Mouse (Mus musculus) heart, postnatal 10 days (tissue): ENCODE data around the gene Cyp2f2. TPM values are rescaled to one million over a fixed set of nuclear protein-coding genes. Genes with fewer than 3 reads are reported as not detected.

ENCODE experiments used
- DNase-seq, 2 experiments: peaks; one replicate each; pipeline ENCODE4 v3.0.0; 2021
- intact Hi-C: fragments of 180-260 bp; cut with DNase I; formaldehyde crosslinking; loops from one replicate; pipeline ENCODE4 v1.15.1; 2025
- total RNA-seq, 2 experiments: library from RNA; stranded (reverse); gene quantifications; 2 replicates each; pipeline ENCODE4 v1.2.3; 2021

The Cyp2f2 gene
- 1 to 10 TPM in 1 of 2 experiments, not detected in 1; 2.5 TPM for total RNA-seq

DNA sequence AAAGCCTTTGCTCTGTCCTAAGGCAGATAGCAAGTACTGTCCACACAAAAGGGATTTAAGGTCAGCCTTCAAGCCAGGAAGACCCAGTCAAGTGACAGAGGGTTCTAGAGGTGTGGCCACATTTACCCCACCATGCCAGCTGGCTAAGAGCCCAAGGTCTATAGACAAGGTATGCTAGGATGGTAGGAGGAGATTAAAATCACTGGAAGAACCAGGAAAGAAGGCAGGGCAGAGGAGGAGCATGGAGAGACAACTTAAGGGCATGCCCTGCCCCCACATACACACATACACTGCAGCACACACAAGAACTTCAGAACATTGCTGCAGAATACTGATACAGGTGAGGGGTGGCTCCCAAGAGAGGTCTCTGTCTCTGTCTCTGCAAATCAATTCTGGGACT is at the start of gene Cyp2f2:
Gene Cyp2f2 (plus strand): TSS at position 234 of the 400 bp plus-strand sequence.
- intact Hi-C loops = loop anchor here (5.0 to 10.0 kb wide), 2 partner anchors 362 to 1265 kb away; partner anchors contain the start of gene Cyp2b19
- no peak for DNase-seq

DNA sequence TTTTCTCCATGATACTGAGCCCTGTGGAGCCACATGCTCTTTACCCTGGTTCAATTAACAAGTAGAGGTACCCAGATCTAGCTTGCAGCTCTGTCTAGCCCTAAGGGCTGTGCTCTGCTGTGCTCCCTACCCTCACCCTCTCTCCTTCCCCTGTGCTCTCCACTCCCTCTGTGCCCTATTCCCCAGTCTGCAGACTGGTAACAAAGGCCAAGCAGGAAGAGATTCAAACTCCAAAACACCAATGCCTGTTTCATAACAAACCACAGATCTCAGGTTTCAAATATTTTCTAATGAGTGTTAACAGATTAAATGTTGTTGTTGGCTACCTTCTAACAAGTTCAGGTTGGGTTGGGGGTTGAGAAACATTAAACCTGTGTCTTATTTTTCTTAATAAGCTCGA is 41.1 kb upstream of the Cyp2f2 start:
- intact Hi-C loops = no loop called here
- DNase-seq = no peak

DNA sequence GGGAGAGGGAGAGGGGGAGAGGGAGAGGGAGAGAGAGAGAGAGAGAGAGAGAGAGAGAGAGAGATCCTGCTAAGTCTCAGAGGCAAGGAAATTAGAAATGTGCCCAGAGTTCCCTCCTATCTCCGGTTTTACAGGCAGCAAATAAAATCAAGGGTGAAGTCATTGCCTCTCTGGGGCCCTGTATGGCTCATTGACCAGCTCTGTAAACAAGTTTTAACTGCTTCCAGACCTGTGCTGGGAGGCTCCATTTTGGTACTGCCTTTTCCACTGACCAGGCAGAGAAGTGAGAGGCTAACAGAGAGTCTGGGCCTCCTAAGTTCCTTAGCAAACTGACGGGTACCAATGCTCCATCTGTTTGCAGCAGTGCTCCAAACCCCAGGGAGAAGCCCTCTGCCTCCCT is 38.1 kb upstream of the Cyp2f2 start:
- intact Hi-C loops = no loop called here
- no peak for DNase-seq

DNA sequence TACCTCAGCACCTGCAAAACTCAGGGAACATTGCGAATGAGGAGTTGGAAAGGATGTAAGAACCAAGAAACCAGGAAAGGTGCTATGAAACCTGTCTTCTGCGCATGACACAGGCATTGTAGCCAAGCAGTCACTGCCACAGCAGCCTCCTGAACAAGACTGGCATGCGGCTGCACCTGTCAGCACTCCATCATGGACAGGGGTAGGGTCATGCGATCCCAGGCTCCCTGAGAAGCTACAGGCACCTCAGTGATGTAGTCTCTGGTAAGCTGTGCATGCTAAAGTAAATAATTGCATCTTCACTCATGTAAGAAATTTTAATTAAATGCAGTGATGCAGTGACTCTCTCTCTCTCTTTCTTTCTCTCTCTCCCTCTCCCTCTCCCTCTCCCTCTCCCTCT is 28.7 kb upstream of the Cyp2f2 start:
- intact Hi-C loops = no loop called here

DNA sequence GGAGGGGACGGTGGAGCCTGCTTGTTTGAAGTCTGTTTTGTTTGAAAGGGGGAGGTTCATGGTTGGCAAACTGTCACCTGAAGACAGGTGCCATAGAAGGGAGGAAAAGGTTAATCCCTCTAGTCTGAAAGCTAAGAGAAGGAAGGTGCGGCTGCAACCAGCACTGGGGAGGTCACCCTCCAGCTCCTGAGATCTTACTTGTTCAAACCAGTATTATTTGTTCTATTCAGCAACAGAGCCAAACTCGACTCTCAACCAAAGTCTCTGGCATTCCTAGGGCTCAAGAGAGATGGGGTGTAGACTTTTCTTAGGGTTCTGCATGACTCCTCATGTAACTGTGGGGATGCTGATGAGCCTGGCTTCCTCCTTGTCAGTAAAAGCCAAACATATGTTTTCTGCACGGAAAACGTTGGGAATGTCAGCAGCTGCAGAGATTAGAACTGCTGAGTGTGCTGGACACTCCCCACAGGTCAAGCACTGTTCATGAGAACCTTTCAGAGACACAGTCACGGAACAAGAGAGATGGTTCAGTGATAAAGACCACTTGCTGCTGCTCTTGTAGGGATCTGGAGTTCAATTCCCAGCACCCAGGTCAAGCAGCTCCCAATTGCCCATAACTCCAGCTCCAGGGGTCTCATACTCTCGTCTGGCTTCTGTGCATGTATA is 27.5 kb upstream of the Cyp2f2 start:
- no peak for DNase-seq

More for the DNA sequence above, 28.7 kb upstream of the Cyp2f2 start:
- DNase-seq = no peak

DNA sequence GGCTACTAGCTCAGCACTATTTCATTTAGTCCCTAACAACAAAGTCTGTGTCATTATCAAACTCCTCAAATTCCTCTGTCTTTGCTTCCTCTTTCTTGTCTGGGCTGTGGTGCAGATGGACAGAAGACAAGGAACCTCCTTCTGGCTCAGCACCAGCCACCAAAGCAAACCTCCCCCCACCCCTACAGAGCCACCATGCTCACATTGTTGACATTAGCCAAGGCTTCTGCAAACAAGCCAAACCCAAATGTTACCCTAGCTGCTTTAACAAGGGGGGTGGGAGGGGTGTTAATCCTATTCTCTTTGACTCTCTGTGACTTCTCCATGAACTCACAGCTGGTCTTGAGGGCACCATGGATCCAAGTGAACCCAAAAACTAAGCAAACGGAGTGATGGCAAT is 26.8 kb upstream of the Cyp2f2 start:
- intact Hi-C loops = no loop called here
- no peak for DNase-seq

More for the DNA sequence above, 27.5 kb upstream of the Cyp2f2 start:
- intact Hi-C loops = no loop called here

DNA sequence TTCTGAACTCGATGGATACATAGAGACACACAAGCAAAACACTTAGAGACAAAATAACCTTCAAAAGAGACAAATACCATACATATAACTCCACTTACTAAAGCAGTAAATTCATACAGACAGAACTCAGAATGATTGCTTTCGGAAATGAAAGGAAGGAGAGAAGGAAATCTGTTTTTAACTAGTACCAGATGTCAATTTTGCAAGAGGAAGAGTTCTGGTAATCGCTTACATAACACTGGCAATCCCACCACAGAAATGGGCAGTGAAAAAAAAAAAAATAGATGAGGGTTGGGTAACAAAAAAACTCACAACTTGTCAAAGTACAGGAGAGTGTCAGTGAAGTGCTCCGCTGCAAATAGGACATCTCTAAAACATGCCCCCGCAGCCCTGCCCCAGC is 14.8 kb upstream of the Cyp2f2 start:
- no peak for DNase-seq
- intact Hi-C loops = no loop called here

DNA sequence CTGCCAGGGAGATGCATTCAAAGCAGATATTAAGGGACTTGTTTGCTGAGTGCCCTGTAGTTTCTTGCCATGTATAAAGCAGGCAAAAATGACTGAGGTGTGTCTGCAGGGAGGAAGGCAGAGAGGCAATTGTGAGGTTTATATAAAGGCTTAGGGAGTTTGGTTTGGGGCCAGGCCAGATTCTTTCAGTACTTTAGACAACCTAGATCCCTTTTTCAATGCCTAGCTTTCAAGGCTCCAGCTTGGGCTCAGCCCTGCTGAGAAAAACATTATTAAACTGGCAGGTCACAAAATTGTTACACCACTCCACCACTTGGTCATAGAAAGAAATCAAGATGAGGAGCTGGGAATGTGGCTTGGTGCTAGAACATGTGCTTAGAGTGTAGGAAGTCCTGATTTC is 9.4 kb upstream of the Cyp2f2 start:
- intact Hi-C loops = no loop called here
- DNase-seq = no peak

DNA sequence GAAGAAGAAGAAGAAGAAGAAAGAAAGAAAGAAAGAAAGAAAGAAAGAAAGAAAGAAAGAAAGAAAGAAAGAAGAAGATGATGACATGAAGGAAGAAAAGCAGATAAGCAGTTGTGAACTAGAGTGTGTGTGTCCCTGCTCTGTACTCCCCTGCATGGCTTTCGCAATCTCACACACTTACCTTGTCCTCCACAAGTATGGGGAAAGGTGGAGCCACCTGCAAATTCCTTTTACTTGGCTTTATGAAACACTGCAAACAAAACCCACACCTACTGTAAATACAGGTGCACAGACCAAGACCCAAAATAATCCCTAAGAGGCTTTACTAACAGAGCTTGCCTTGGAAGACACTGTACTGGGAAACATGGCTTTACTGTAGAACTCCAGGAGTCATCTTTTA is 8.7 kb upstream of the Cyp2f2 start:
- intact Hi-C loops = no loop called here
- DNase-seq = no peak

DNA sequence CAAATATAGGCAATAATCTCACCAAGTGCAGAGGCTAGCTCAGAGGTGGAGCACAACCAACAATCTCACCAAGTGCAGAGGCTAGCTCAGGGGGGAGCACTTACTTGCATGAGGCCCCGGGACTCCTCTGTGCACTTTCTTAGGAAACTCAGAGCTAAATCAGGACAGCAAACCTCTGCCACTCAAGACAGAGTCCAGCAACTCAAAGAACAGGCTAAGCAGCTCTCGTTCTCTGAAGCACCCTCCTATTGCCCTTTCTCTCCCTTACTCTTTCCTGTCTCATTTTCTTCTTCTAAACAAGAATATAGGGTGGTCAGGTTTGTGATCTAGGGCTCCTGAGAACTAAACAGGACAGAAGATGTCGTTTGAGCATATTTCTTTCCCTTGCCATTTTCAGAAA is 7.7 kb upstream of the Cyp2f2 start:
- intact Hi-C loops = no loop called here

DNA sequence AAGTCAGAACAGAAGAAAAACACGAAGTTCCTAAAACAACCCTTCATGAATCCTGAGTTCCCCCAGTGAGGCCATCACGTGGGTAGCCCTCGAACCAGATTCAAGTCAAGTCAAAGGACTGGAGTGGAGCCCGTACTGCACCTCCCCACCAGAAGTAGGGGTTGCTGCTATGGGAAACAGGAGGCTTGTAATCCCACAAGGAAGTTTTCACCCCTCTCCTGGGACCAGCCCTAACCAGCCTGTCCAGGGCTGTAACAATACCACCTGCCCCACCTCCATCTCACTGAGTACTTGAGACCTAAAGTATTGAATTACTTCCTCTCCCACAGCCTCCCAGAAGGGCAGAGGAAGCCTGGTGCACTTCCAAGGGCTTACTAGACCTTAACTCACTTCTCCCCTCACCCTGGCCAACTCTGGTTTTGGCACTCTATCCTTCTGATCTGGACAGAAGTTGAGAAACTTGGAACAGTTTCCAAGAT is 1.6 kb upstream of the Cyp2f2 start:
- peak; percentile 7 to 12 for DNase-seq
- intact Hi-C loops = no loop called here

More for the DNA sequence above, 7.7 kb upstream of the Cyp2f2 start:
- DNase-seq = no peak

DNA sequence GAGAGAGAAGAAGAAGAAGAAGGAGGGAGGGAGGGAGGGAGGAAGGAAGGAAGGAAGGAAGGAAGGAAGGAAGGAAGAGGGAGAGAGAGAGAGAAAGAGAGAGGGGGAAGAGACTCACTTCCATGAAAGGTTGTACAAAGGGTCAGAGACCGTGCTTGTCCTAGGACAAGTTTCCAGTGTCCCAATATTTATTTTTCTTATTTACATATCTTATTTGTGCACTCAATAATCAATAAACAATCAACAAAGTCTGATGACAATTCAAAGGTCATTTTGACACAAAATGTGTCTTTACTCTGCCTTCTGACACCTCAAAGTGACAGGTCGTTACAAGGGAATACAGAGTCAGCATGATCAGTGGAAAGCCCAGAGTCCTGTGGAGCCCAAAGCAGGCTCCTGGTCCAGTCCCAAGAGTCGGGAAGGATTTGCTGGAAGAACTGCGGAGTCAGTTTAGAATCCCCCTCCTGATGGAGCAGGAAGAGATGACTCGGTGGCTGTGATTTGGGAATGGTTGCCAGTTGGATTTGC is 4.7 kb downstream of the Cyp2f2 start:
- intact Hi-C loops = loop anchor here (5.0 to 10.0 kb wide), 2 partner anchors 367 to 1270 kb away; partner anchors contain the start of gene Cyp2b19
- no peak for DNase-seq

DNA sequence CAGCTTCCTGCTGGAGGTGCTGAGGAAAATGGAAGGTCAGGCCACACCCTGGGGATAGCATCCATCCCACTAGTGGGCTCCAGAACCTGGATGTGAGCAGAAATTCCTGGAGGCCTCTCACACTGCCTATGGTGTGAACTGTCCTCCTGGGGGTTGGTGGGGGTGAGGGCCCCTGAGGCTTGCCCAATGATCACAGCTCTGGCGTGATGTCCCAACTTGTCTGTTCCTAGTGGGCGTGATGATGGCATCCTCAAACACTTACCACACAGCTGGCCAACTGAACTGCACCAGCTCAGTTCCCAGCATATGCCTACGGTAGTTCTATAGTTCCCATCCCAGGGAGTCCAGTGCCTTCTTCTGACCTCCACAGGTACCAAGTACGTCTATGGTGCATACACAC is 5.3 kb downstream of the Cyp2f2 start:
- no peak for DNase-seq
- intact Hi-C loops = loop anchor here (5.0 to 10.0 kb wide), 2 partner anchors 368 to 1270 kb away; partner anchors contain the start of gene Cyp2b19

DNA sequence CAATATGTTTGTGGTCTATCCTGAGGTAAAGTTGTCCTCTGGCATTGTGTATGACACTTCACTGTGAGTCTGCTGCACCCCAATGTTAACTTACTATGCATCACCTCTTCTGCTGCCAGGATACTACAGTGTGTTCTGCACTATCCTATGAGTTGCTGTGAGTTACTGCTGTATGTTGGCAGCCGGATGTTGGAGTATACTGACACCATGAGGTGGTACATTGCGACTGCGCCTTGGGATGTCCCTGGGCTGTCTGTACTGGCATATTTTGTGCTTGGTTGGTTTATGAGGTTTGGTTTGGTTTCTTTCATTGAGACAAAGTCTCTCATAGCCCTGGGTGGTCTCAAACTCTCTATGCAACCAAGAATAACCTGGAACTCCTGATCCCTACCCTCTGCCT is 8.5 kb downstream of the Cyp2f2 start:
- intact Hi-C loops = loop anchor here (10.0 kb wide), 1 partner anchor 1273 kb away; no protein-coding TSS in a partner anchor
- DNase-seq = peak; percentile 40 to 41

DNA sequence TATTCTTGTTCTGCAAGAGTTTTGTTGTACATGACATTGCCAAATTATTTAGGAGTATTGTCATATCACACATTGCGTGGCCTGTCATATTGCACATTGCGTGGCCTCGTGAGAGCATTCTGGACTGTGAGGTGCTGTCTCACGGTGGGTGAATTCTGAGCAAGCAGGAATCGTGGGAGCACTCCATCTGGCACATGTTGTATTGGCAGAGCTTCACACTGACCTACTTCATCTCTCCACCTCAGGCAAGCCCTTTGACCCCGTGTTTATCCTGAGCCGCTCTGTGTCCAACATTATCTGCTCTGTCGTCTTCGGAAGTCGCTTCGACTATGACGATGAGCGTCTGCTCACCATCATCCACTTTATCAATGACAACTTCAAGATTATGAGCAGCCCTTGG is 9.2 kb downstream of the Cyp2f2 start:
- DNase-seq = no peak
- intact Hi-C loops = loop anchor here (10.0 kb wide), 1 partner anchor 1274 kb away; no protein-coding TSS in a partner anchor

DNA sequence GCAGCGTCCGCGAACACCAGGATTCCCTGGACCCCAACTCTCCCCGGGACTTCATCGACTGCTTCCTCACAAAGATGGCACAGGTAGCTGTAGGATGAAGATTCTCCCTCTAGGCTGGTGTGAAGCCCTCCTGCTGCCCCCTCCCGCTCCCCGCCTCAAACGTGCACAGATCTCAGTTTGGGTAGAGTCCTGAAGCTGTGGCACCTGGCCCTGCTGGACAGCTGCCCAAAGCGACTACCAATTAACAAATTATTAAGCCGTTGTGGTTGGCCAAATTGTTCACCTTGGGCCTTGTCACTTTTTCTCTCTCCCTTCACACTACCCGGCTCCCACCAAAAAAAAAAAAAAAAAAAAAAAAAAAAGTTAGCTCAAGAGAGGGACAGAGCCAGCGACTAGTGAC is 10.1 kb downstream of the Cyp2f2 start:
- no peak for DNase-seq
- intact Hi-C loops = loop anchor here (10.0 kb wide), 1 partner anchor 1275 kb away; no protein-coding TSS in a partner anchor

DNA sequence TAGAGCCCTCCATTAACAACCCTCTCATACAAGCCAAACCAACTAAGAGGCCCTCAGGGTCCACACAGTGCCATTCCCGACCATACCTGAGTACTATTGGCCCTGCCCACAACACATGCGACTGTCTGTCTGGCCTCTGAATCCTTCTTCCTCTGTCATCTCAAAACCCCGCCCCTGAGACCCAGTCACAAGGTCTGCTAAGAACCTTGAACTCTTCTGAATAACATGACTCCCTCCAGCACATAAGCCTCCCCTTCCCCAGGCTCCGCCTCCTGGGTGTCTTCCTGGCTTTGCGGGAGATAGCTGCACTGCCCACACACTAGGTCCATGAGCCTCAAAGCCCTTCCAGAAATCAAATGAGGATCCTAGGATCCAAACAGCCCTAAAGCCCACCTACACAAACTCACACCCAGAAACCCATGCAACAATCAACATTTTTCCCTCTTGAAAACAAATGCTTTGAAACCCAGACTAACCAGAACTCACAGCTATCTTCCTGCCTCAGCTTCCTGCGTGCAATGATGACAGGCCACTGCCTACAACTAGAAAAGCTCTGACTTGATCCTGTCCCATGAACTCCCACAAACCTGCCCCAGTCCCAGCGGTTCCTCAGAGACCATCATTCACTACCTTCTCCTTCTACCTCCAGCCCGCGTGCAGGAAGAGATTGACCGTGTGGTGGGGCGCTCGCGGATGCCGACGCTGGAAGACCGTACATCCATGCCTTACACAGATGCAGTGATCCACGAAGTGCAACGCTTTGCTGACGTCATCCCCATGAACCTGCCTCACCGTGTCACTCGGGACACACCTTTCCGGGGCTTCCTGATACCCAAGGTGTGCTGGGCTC is 11.0 kb downstream of the Cyp2f2 start:
- DNase-seq = no peak
- intact Hi-C loops = no loop called here

DNA sequence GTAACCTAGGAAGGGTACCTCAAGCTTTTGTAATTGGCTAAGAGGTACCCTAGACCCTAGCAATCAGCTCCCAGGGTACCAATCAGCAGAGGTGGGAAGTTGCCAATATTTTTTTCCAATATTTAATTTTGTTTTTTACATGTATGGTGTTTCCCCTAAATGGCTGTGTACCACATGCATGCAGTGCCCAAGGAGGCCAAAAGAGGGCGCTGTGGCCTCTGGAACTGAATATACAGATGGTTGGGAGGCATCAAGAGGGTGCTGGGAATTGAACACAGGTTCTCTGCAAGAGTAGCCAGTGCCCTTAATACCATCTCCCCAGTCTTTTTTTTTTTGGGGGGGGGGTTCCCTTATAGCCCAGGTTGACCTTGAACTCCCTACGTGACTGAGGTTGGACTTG is 11.7 kb downstream of the Cyp2f2 start:
- DNase-seq = no peak
- intact Hi-C loops = no loop called here

DNA sequence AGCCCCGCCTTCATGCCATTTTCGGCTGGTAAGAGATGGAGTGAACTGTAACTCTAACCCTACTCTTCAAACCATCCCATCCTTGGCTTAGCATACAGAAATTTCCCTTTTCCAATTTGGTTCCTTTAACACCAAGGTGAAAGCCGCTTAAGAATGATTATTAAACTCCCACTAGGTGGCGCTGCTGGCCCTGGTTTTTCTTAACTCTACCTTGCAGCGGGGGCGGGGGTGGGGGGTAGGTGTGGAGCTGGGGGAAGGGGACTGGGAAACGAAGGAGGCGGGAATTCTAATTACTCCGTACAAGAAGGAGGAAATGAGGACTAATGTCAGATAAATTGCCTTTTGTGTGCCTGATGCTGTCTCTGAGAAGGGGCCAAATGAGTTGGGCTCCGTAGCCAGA is 12.9 kb downstream of the Cyp2f2 start:
- intact Hi-C loops = loop anchor here (1.0 to 2.0 kb wide), 2 partner anchors 144 to 153 kb away; no protein-coding TSS in a partner anchor
- DNase-seq = peak; percentile 43 to 76

DNA sequence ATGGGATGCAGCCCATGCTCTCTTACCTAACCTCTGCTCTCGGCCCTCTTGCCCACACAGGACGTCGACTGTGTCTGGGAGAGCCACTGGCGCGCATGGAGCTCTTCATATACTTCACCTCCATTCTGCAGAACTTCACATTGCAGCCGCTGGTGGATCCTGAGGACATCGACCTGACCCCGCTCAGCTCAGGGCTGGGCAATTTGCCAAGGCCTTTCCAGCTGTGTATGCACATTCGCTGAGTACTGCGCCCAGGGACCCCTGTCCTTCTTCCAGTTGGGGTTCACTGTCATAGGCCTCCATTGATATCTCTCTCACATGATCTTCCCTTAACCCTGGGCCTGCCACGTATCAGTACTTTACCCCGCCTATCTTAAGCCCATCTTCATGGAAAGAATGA is 13.4 kb downstream of the Cyp2f2 start:
- intact Hi-C loops = loop anchor here (2.0 kb wide), 1 partner anchor 144 kb away; no protein-coding TSS in a partner anchor
- peak; percentile 14 to 26 for DNase-seq

DNA sequence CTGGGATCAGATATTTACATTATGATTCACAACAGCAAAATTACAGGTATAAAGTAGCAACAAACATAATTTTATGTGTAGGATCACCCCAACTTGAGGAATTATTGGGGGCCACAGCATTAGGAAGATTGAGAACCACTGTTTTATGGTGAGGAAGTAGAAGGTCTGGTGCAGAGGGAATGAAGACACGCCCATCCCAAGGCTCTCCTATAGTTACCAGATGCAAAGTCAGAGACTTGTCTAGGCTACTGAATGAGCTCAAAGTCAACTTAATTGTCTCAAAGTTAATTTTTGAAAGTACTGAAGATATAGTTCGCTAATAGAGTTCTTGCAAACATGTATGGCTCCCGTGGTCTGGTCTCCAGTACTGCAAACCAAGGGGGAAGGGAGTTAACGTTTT is 14.0 kb downstream of the Cyp2f2 start:
- no peak for DNase-seq
- intact Hi-C loops = loop anchor here (2.0 kb wide), 1 partner anchor 143 kb away; no protein-coding TSS in a partner anchor
